Comparison of ENCODE assay signal across 11 mouse cellular contexts in the genomic region with DNA sequence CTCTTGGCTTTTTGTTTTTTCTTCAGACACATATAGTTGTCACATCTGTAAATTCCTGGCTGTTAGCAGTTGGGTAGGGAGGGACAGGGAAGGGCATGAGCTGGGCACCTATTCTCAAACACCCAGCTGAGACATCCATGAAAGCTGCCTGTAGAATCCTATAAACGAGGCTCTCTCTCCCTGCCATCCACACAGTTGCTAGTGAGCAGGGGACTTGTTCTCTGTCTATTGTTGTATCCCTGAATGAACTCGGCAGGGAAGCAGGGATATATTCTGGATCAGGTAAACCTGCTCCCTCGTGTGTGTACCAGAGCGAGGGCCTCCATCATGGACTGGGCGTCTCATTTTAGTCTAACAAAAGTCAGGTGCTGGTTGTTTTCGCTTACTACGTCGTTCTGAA.
DNase-seq lines count a peak whose midpoint lies in the region; ATAC-seq and TF ChIP-seq lines count a peak whose summit lies in the region.
"Had no signal": no experiment of that assay in that cellular context is flagged by ENCODE, and none has a peak within 500 bp of the region (broad histone marks: within the 10 kb centered on the region; RNA-seq: fewer than 3 reads in every experiment).

No protein-coding gene starts in this region.

- H3K4me3 ChIP-seq in heart, embryonic 13.5 days = no peak overlapping the region
- H3K4me3 ChIP-seq in limb, embryonic 10.5 days = no peak overlapping the region
- H3K4me3 ChIP-seq in stomach, embryonic 15.5 days (replicated peaks) = no peak overlapping the region
- H3K4me3 ChIP-seq in lung, postnatal 0 days (ENCODE audit: low read depth, low read length) = no peak overlapping the region

- 80% methylated on average over 8 of the region's 8 CpGs for WGBS in heart, embryonic 13.5 days
- 85% methylated on average over 8 of the region's 8 CpGs for WGBS in limb, embryonic 10.5 days
- 78% methylated on average over 8 of the region's 8 CpGs for WGBS in stomach, embryonic 15.5 days
- 80% methylated on average over 8 of the region's 8 CpGs for WGBS in lung, postnatal 0 days

- TF ChIP-seq CTCF in lung, postnatal 0 days (IDR thresholded peaks at IDR 0.05) = no peak

- 0 out of 2 replicates have a peak, but pooled peaks cover 17% of the 10 kb centered on the region for H3K4me1 ChIP-seq in heart, embryonic 13.5 days
- H3K4me1 ChIP-seq in limb, embryonic 10.5 days = peaks cover 38% of the 10 kb centered on the region
- peaks cover 14% of the 10 kb centered on the region for H3K4me1 ChIP-seq in stomach, embryonic 15.5 days
- no peaks in the 10 kb centered on the region for H3K4me1 ChIP-seq in lung, postnatal 0 days (ENCODE audit: insufficient read depth, low read depth, low read length)

- H3K9ac ChIP-seq in heart, embryonic 13.5 days = no peak overlapping the region
- H3K9ac ChIP-seq in stomach, embryonic 15.5 days = no peak overlapping the region
- no peak overlapping the region for H3K9ac ChIP-seq in lung, postnatal 0 days (replicated peaks; ENCODE audit: low read depth)
- H3K9ac ChIP-seq: lung, embryonic 14.5 days had no signal

- H3K27ac ChIP-seq in heart, embryonic 13.5 days (replicated peaks) = peak overlapping the region; percentile 67
- peak overlapping the region; percentile 76 for H3K27ac ChIP-seq in limb, embryonic 10.5 days
- peak overlapping the region; percentile 31; the same call in 1 of the 2 replicates for H3K27ac ChIP-seq in stomach, embryonic 15.5 days
- H3K27ac ChIP-seq in lung, postnatal 0 days (ENCODE audit: low read length) = no peak overlapping the region

- no peak for DNase-seq in heart, adult 18-20 months
- peak; percentile 16 for DNase-seq in retina, embryonic 14.5 days (ENCODE audit: low spot score)
- no peak for DNase-seq in retina, postnatal 1 day
- DNase-seq in limb, embryonic 10.5 days (ENCODE audit: low spot score) = no peak
- no peak for DNase-seq in lung, postnatal 0 days (ENCODE audit: low spot score)
- no peak for DNase-seq in kidney, postnatal 14 days
- DNase-seq: gastrocnemius, postnatal 36 days had no signal

- no peaks in the 10 kb centered on the region for H3K27me3 ChIP-seq in heart, embryonic 13.5 days (replicated peaks)
- H3K27me3 ChIP-seq in limb, embryonic 10.5 days (ENCODE audit: low read depth, poor library complexity, severe bottlenecking) = no peaks in the 10 kb centered on the region
- no peaks in the 10 kb centered on the region for H3K27me3 ChIP-seq in stomach, embryonic 15.5 days (replicated peaks)
- no peaks in the 10 kb centered on the region for H3K27me3 ChIP-seq in lung, postnatal 0 days (replicated peaks; ENCODE audit: insufficient read depth, low read length)

- H3K9me3 ChIP-seq in heart, embryonic 13.5 days = no peaks in the 10 kb centered on the region
- H3K9me3 ChIP-seq in limb, embryonic 10.5 days (replicated peaks) = no peaks in the 10 kb centered on the region
- no peaks in the 10 kb centered on the region for H3K9me3 ChIP-seq in stomach, embryonic 15.5 days
- no peaks in the 10 kb centered on the region for H3K9me3 ChIP-seq in lung, postnatal 0 days (ENCODE audit: low read length)

- H3K36me3 ChIP-seq in heart, embryonic 13.5 days = no peaks in the 10 kb centered on the region
- H3K36me3 ChIP-seq in limb, embryonic 10.5 days = no peaks in the 10 kb centered on the region
- H3K36me3 ChIP-seq in stomach, embryonic 15.5 days = no peaks in the 10 kb centered on the region
- H3K36me3 ChIP-seq in lung, postnatal 0 days (ENCODE audit: insufficient read depth, low read length) = no peaks in the 10 kb centered on the region

- H3K4me2 ChIP-seq in heart, embryonic 13.5 days = no peak overlapping the region
- no peak overlapping the region for H3K4me2 ChIP-seq in stomach, embryonic 15.5 days
- no peak overlapping the region for H3K4me2 ChIP-seq in lung, postnatal 0 days (replicated peaks; ENCODE audit: low read depth, low read length)
- H3K4me2 ChIP-seq: lung, embryonic 14.5 days had no signal

- no peak for ATAC-seq in heart, embryonic 13.5 days (ENCODE audit: extremely low read depth, insufficient number of reproducible peaks, low FRiP score, low TSS enrichment)
- ATAC-seq in stomach, embryonic 15.5 days (ENCODE audit: insufficient read depth, low FRiP score, low read depth) = no peak
- no peak for ATAC-seq in lung, postnatal 0 days
- ATAC-seq: inflammation-experienced regulatory T-cells, adult 6 months had no signal

- no peak for TF ChIP-seq EP300 in lung, postnatal 0 days (IDR thresholded peaks at IDR 0.05)
